Comparison of ENCODE assay signal across 8 mouse cellular contexts in the genomic region with DNA sequence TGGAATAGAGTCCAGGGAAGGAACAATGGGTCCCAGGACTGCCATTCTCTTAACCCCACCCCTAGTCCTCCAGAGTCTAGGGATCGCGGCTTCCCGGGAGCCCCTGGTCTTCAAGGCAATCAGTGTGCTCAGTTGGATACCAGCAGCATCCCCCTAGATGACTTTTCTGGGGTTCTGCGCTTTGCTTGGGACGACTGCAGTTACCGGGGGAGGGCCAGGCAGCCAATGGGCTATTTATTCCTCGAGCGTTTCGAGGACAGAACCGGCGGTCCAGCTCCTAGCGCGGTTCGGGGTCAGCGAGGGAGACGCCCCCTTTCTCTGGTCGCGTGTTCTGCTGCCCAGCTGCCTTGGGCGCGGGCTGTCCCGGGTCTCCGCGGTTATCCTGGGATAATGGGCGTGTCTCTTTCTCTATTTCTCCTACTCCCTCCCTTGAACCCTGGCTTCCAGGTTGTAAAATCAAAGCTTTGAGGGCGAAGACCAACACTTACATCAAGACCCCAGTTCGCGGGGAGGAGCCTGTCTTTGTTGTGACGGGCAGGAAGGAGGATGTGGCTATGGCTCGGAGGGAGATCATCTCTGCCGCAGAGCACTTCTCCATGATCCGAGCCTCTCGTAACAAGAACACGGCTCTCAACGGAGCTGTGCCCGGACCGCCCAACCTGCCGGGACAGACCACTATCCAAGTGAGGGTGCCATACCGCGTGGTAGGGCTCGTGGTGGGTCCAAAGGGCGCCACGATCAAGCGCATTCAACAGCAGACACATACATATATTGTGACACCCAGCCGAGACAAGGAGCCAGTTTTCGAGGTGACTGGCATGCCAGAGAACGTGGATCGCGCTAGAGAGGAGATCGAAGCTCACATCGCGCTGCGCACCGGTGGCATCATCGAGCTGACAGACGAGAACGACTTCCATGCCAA. TPM values are rescaled to one million over a fixed set of nuclear protein-coding genes. Genes with fewer than 3 reads are reported as not detected.
A peak's percentile ranks its signal among the peaks of the same experiment; 100 is the strongest.
DNase-seq lines count a peak whose midpoint lies in the region; ATAC-seq and TF ChIP-seq lines count a peak whose summit lies in the region.

No protein-coding gene starts in this region.

- dilution Hi-C loops in CH12.LX (cut with MboI; ENCODE audit: extremely low pct_ligation_motif_present, extremely low pct_unique_long_range_greater_than_20kb, low sequenced_read_pairs) = no loop called here

- peaks cover 2 to 4% of the 10 kb centered on the region in 2 experiments; a peak in 1 of 4 replicates for H3K4me1 ChIP-seq in CH12.LX (ENCODE audit: control insufficient read depth in 1 of 2, insufficient read depth in 2 of 2)
- peaks cover 7% of the 10 kb centered on the region for H3K4me1 ChIP-seq in embryonic facial prominence, embryonic 14.5 days (ENCODE audit: control insufficient read depth, insufficient read depth, low read length)
- peaks cover 29% of the 10 kb centered on the region for H3K4me1 ChIP-seq in heart, embryonic 16.5 days (ENCODE audit: control insufficient read depth, insufficient read depth, low read length)
- H3K4me1 ChIP-seq in lung, adult 2 months (ENCODE audit: control insufficient read depth, insufficient read depth, low read length) = peaks cover 9% of the 10 kb centered on the region; the same call in 1 of the 2 replicates

- no peak for TF ChIP-seq POLR2A in CH12.LX (IDR thresholded peaks at IDR 0.05; ENCODE audit: low read depth, low read length)
- no peak for TF ChIP-seq POLR2A in lung, adult 2 months (IDR thresholded peaks at IDR 0.05; ENCODE audit: borderline replicate concordance, extremely low read depth, low read depth, low read length)

- H3K36me3 ChIP-seq in CH12.LX (replicated peaks in 1 of 2; ENCODE audit: control insufficient read depth in 1 of 2, insufficient read depth in 1 of 2, low read length in 1 of 2) = peaks cover 0 to 16% of the 10 kb centered on the region in 2 experiments
- peaks cover 26% of the 10 kb centered on the region for H3K36me3 ChIP-seq in embryonic facial prominence, embryonic 14.5 days (ENCODE audit: control insufficient read depth, insufficient read depth, low read length)
- no peaks in the 10 kb centered on the region for H3K36me3 ChIP-seq in heart, embryonic 16.5 days (ENCODE audit: control insufficient read depth, insufficient read depth)

- H3K9ac ChIP-seq in CH12.LX (ENCODE audit: insufficient read depth, low read depth) = no peak overlapping the region
- peak overlapping the region; percentile 99 for H3K9ac ChIP-seq in embryonic facial prominence, embryonic 14.5 days (ENCODE audit: low read depth, low read length)
- peak overlapping the region; percentile 91 for H3K9ac ChIP-seq in heart, embryonic 16.5 days (ENCODE audit: low read length)

- in situ Hi-C loops in CH12.LX (cut with MboI; ENCODE audit: low pct_ligation_motif_present, low pct_unique_long_range_greater_than_20kb, low sequenced_read_pairs) = no loop called here

- DNase-seq in CH12.LX (ENCODE audit: extremely low read depth) = no peak
- peak; percentile 36 for DNase-seq in adrenal gland, postnatal 14 days
- peak; percentile 81 for DNase-seq in embryonic facial prominence, embryonic 14.5 days (ENCODE audit: low spot score)
- peak; percentile 68 to 75 for DNase-seq in kidney, postnatal 4 days
- DNase-seq in lung, adult 2 months = peak; percentile 31
- DNase-seq in ovary, postnatal 10 days (ENCODE audit: low spot score) = peak; percentile 25
- DNase-seq in thymus, postnatal 4 days = peak; percentile 75

- TF ChIP-seq EP300 in CH12.LX (IDR thresholded peaks at IDR 0.05; ENCODE audit: low read length) = no peak

- H3K79me2 ChIP-seq in CH12.LX (replicated peaks; ENCODE audit: control insufficient read depth, extremely low read depth, insufficient read depth, poor library complexity, severe bottlenecking) = no peaks in the 10 kb centered on the region

- no peak overlapping the region for H3K27ac ChIP-seq in CH12.LX (ENCODE audit: insufficient read depth, low read depth)
- H3K27ac ChIP-seq in embryonic facial prominence, embryonic 14.5 days (replicated peaks; ENCODE audit: low read depth, low read length) = peak overlapping the region; percentile 100
- peak overlapping the region; percentile 97 for H3K27ac ChIP-seq in heart, embryonic 16.5 days (ENCODE audit: low read length)

- no peak for ATAC-seq in embryonic facial prominence, embryonic 14.5 days (ENCODE audit: low read depth)
- ATAC-seq in heart, embryonic 16.5 days (replicated peaks; ENCODE audit: extremely low read depth, insufficient read depth, low FRiP score) = no peak

- TF ChIP-seq CTCF in CH12.LX (conservative IDR thresholded peaks at IDR 0.05 in 1 of 2, IDR thresholded peaks at IDR 0.05 in 1 of 2; ENCODE audit: low read depth in 2 of 2, low read length in 2 of 2) = no peak
- no peak for TF ChIP-seq CTCF in lung, adult 2 months (IDR thresholded peaks at IDR 0.05; ENCODE audit: insufficient read depth, low read length)

- peak overlapping the region; percentile 86 for H3K4me2 ChIP-seq in CH12.LX (ENCODE audit: insufficient read depth, low read depth, poor library complexity, severe bottlenecking)
- peak overlapping the region; percentile 91 for H3K4me2 ChIP-seq in embryonic facial prominence, embryonic 14.5 days (ENCODE audit: low read depth, low read length)
- peak overlapping the region; percentile 97 for H3K4me2 ChIP-seq in heart, embryonic 16.5 days (ENCODE audit: low read depth, low read length)

- peak overlapping the region in 1 of 3 experiments; percentile 74 for H3K4me3 ChIP-seq in CH12.LX (replicated peaks in 1 of 3; ENCODE audit: low read depth in 2 of 3, low read length in 2 of 3, poor library complexity in 1 of 3)
- peak overlapping the region; percentile 96 for H3K4me3 ChIP-seq in embryonic facial prominence, embryonic 14.5 days (ENCODE audit: low read depth, low read length)
- peak overlapping the region; percentile 72 for H3K4me3 ChIP-seq in heart, embryonic 16.5 days (ENCODE audit: low read length)
- H3K4me3 ChIP-seq in lung, adult 2 months (replicated peaks; ENCODE audit: extremely low read depth, low read depth, low read length) = peak overlapping the region; percentile 58

- WGBS in embryonic facial prominence, embryonic 14.5 days = 0% methylated on average over 52 of the region's 56 CpGs
- WGBS in heart, embryonic 16.5 days = 1% methylated on average over 56 of the region's 56 CpGs
- WGBS in lung, adult 2 months = 5% methylated on average over 56 of the region's 56 CpGs

- peaks cover 14% of the 10 kb centered on the region for H3K9me3 ChIP-seq in CH12.LX (replicated peaks; ENCODE audit: low read length)
- H3K9me3 ChIP-seq in embryonic facial prominence, embryonic 14.5 days (ENCODE audit: control insufficient read depth, low read length) = no peaks in the 10 kb centered on the region
- H3K9me3 ChIP-seq in heart, embryonic 16.5 days (replicated peaks; ENCODE audit: control insufficient read depth, low read length) = no peaks in the 10 kb centered on the region

- H3K27me3 ChIP-seq in CH12.LX (replicated peaks) = peaks cover 5% of the 10 kb centered on the region
- H3K27me3 ChIP-seq in embryonic facial prominence, embryonic 14.5 days (replicated peaks; ENCODE audit: control insufficient read depth, insufficient read depth, low read length) = no peaks in the 10 kb centered on the region
- H3K27me3 ChIP-seq in heart, embryonic 16.5 days (ENCODE audit: control insufficient read depth, insufficient read depth, low read length) = no peaks in the 10 kb centered on the region

- no peak for TF ChIP-seq RAD21 in CH12.LX (IDR thresholded peaks at IDR 0.05; ENCODE audit: low read depth, low read length)

TF ChIP-seq in CH12.LX, 34 proteins besides CTCF, POLR2A, EP300 and RAD21:
- no peak for TF ChIP-seq TCF12 (IDR thresholded peaks at IDR 0.05; ENCODE audit: low read depth, low read length)
- no peak for TF ChIP-seq NRF1 (IDR thresholded peaks at IDR 0.05; ENCODE audit: low read depth, low read length)
- no peak for TF ChIP-seq SIN3A (IDR thresholded peaks at IDR 0.05; ENCODE audit: low read length)
- no peak for TF ChIP-seq BHLHE40 (IDR thresholded peaks at IDR 0.05; ENCODE audit: low read depth, low read length)
- TF ChIP-seq HCFC1 (IDR thresholded peaks at IDR 0.05; ENCODE audit: low read depth, low read length) = no peak
- no peak for TF ChIP-seq NELFE (IDR thresholded peaks at IDR 0.05; ENCODE audit: low read depth, low read length)
- TF ChIP-seq MEF2A (IDR thresholded peaks at IDR 0.05; ENCODE audit: borderline replicate concordance, low read depth, low read length) = no peak
- no peak for TF ChIP-seq ETS1 (conservative IDR thresholded peaks at IDR 0.05; ENCODE audit: low read depth, low read length)
- no peak for TF ChIP-seq MYC (IDR thresholded peaks at IDR 0.05; ENCODE audit: low read depth, low read length)

RNA-seq across cellular contexts. Expression of gene Mex3b, which starts 1.4 kb away (rescaled TPM):
- 0.50 and 0.59 TPM in 2 replicates for total RNA-seq in CH12.LX (2012; rRNA removed)
- 1.9 and 2.1 TPM in 2 replicates for total RNA-seq in CH12.LX (2014; rRNA removed)
- 2.3 and 2.5 TPM in 2 replicates for polyA plus RNA-seq in CH12.LX (2012; ENCODE audit: insufficient read length, low read depth)
- 3.9 and 5.7 TPM in 2 replicates for total RNA-seq in adrenal gland, postnatal 14 days (2021)
- polyA plus RNA-seq in embryonic facial prominence, embryonic 14.5 days (2014; fragmentation: Nextera tagmentation; extraction: Ambion mirVana) = 19.3 and 22.6 TPM in 2 replicates
- 4.7 and 5.2 TPM in 2 replicates for polyA plus RNA-seq in heart, embryonic 16.5 days (2015; fragmentation: Nextera tagmentation; extraction: Ambion mirVana)
- polyA plus RNA-seq in lung, adult 2 months (2012; rRNA removed) = 11.1 and 12.2 TPM in 2 replicates
